Mouse (Mus musculus) liver, postnatal 0 days (tissue): ENCODE measurements around the gene Actg2. TPM values are rescaled to one million over a fixed set of nuclear protein-coding genes. Genes with fewer than 3 reads are reported as not detected.
"Not testable (repeated sequence)": the region's sequence is repeated elsewhere in the genome, so short reads cannot be mapped to it uniquely, and the experiment has no call there.

ENCODE experiments used
- ATAC-seq: fragments of 200-750 bp; cut with Nextera tagmentation; 2 replicates; pipeline ENCODE4 v1.8.0; 2017; ENCODE audit warnings: mild to moderate bottlenecking, moderate library complexity
- DNase-seq: peaks from one replicate; pipeline ENCODE4 v3.0.0-alpha.2; 2016
- H3K27ac ChIP-seq: fragments of 300-500 bp; sonication (generic); 2 replicates; pipeline ENCODE4 v1.5.1; 2014; ENCODE audit warnings: antibody characterized with exemption, moderate library complexity, mild to moderate bottlenecking, low read depth
- H3K27me3 ChIP-seq: fragments of 300-500 bp; sonication (generic); 2 replicates; pipeline ENCODE4 v1.6.1; 2014; ENCODE audit warnings: low read length, control low read depth, mixed read lengths; ENCODE audit not compliant: insufficient read depth
- H3K36me3 ChIP-seq: fragments of 300-500 bp; sonication (generic); replicated peaks from 2 replicates; pipeline ENCODE4 v1.6.1; 2014; ENCODE audit warnings: mild to moderate bottlenecking, control low read depth, low read length, moderate library complexity, mixed read lengths; ENCODE audit not compliant: insufficient read depth
- H3K4me1 ChIP-seq: fragments of 300-500 bp; sonication (generic); 2 replicates; pipeline ENCODE4 v1.6.1; 2014; ENCODE audit warnings: antibody characterized with exemption, mild to moderate bottlenecking, control low read depth; ENCODE audit not compliant: insufficient read depth
- H3K4me2 ChIP-seq: fragments of 300-500 bp; sonication (generic); 2 replicates; pipeline ENCODE4 v1.6.1; 2014; ENCODE audit warnings: low read depth, mild to moderate bottlenecking, low read length, moderate library complexity, mixed read lengths
- H3K4me3 ChIP-seq: fragments of 300-500 bp; sonication (generic); 2 replicates; pipeline ENCODE4 v1.5.1; 2014; ENCODE audit warnings: low read depth, low read length
- H3K9ac ChIP-seq: fragments of 300-500 bp; sonication (generic); replicated peaks from 2 replicates; pipeline ENCODE4 v1.6.1; 2014; ENCODE audit warnings: mild to moderate bottlenecking, moderate library complexity
- H3K9me3 ChIP-seq: fragments of 300-500 bp; sonication (generic); 2 replicates; pipeline ENCODE4 v1.6.1; 2016; ENCODE audit warnings: mild to moderate bottlenecking, control low read depth, low read length, mixed read lengths
- CTCF ChIP-seq: sonication (generic); IDR thresholded peaks from 2 replicates; pipeline ENCODE4 v1.5.1; 2016; ENCODE audit warnings: antibody characterized with exemption, low read depth
- EP300 ChIP-seq: IDR thresholded peaks from 2 replicates; pipeline ENCODE4 v1.6.1; 2016; ENCODE audit warnings: antibody characterized with exemption, low read depth, mild to moderate bottlenecking
- WGBS: fragments of 180-500 bp; shearing (Covaris S2); extraction: QIAGEN DNeasy Blood & Tissue Kit; methylation state at CpG from one replicate; pipeline ENCODE4 v1.1.7; 2014; ENCODE audit not compliant: insufficient replicate concordance; 5-methylcytosine and 5-hydroxymethylcytosine counted together
- polyA plus RNA-seq: library from polyadenylated mRNA; unstranded; fragments of >200 nt; fragmentation: Nextera tagmentation; extraction: Ambion mirVana; gene quantifications from 2 replicates; pipeline ENCODE4 v1.2.1, GENCODE M21; 2015

Actg2 gene
- polyA plus RNA-seq: 2.1 and 2.6 TPM in 2 replicates

- Histone ChIP-seq H3K27me3 (no peaks in the 10 kb centered on the region), H3K27ac (no peak within 1 kb of the TSS), H3K9ac (no peak within 1 kb of the TSS), H3K4me2 (no peak within 1 kb of the TSS), H3K4me3 (no peak within 1 kb of the TSS), H3K36me3 (no peaks in the 10 kb centered on the region), H3K9me3 (no peaks in the 10 kb centered on the region), H3K4me1 (no peaks in the 10 kb centered on the region)
- WGBS: 59% methylated on average over 12 of the region's 12 CpGs
- TF ChIP-seq EP300 (no peak), CTCF (no peak)
- no peak for ATAC-seq
- no peak for DNase-seq
Observed at GRCm38 (mm10) chr6:83536028-83536794, at the start of gene Actg2. Gene Actg2, minus strand, starts transcription at chr6:83536265.

GRCm38 (mm10) chr6:83585328-83585727, 49.3 kb upstream of the Actg2 start:
- not testable (repeated sequence) for H3K27me3 ChIP-seq, H3K4me2 ChIP-seq, H3K9me3 ChIP-seq, DNase-seq, H3K27ac ChIP-seq, H3K9ac ChIP-seq, ATAC-seq, H3K4me1 ChIP-seq, H3K4me3 ChIP-seq, H3K36me3 ChIP-seq
- WGBS: 79% methylated on average over 9 of the region's 9 CpGs

- DNase-seq: no peak
- Histone ChIP-seq H3K9me3 (no peaks in the 10 kb centered on the region), H3K4me1 (no peaks in the 10 kb centered on the region), H3K27me3 (no peaks in the 10 kb centered on the region; the same call in 1 of the 2 replicates), H3K36me3 (no peaks in the 10 kb centered on the region), H3K4me3 (no peak overlapping the region), H3K27ac (no peak overlapping the region), H3K9ac (no peak overlapping the region), H3K4me2 (no peak overlapping the region)
- ATAC-seq: no peak
- 55% methylated on average over 2 of the region's 2 CpGs for WGBS
- no peak for TF ChIP-seq EP300
- TF ChIP-seq CTCF: no peak
Observed at GRCm38 (mm10) chr6:83583591-83583990, 47.5 kb upstream of the Actg2 start.

GRCm38 (mm10) chr6:83582938-83583270, 46.8 kb upstream of the Actg2 start:
- 2% methylated on average over 6 of the region's 6 CpGs for WGBS
- Histone ChIP-seq H3K27ac (no peak overlapping the region), H3K4me2 (no peak overlapping the region), H3K4me1 (no peaks in the 10 kb centered on the region), H3K9ac (no peak overlapping the region), H3K36me3 (no peaks in the 10 kb centered on the region), H3K4me3 (no peak overlapping the region), H3K9me3 (no peaks in the 10 kb centered on the region), H3K27me3 (no peaks in the 10 kb centered on the region; the same call in 1 of the 2 replicates)
- peak; percentile 34 for DNase-seq
- TF ChIP-seq EP300 (no peak), CTCF (peak; percentile 83)
- no peak for ATAC-seq

- Histone ChIP-seq H3K36me3 (no peaks in the 10 kb centered on the region), H3K27me3 (no peaks in the 10 kb centered on the region; the same call in 1 of the 2 replicates), H3K4me2 (no peak overlapping the region), H3K4me3 (no peak overlapping the region), H3K9me3 (no peaks in the 10 kb centered on the region), H3K9ac (no peak overlapping the region), H3K4me1 (no peaks in the 10 kb centered on the region), H3K27ac (no peak overlapping the region)
- TF ChIP-seq CTCF: no peak
- no peak for TF ChIP-seq EP300
- 60% methylated on average over 20 of the region's 20 CpGs for WGBS
- ATAC-seq (no peak), DNase-seq (no peak)
Observed at GRCm38 (mm10) chr6:83582135-83582937, 46.3 kb upstream of the Actg2 start.

GRCm38 (mm10) chr6:83577534-83577933, 41.5 kb upstream of the Actg2 start:
- no peak overlapping the region for H3K9ac ChIP-seq
- no peaks in the 10 kb centered on the region for H3K36me3 ChIP-seq
- H3K4me2 ChIP-seq: no peak overlapping the region
- ATAC-seq (no peak), DNase-seq (no peak)
- peaks cover 3% of the 10 kb centered on the region for H3K4me1 ChIP-seq
- no peaks in the 10 kb centered on the region for H3K27me3 ChIP-seq
- no peak overlapping the region for H3K27ac ChIP-seq
- H3K9me3 ChIP-seq: no peaks in the 10 kb centered on the region
- H3K4me3 ChIP-seq: no peak overlapping the region
- TF ChIP-seq CTCF (no peak), EP300 (no peak)
